Mouse (Mus musculus) liver, embryonic 16.5 days (tissue): ENCODE measurements around the gene Cltc. TPM values are rescaled to one million over a fixed set of nuclear protein-coding genes. Genes with fewer than 3 reads are reported as not detected.

Experiments used
- ATAC-seq: fragments of 200-750 bp; cut with Nextera tagmentation; 2 replicates; pipeline ENCODE4 v1.8.0; 2017; ENCODE audit warnings: low read depth, mild to moderate bottlenecking, moderate number of reproducible peaks, moderate library complexity
- H3K27ac ChIP-seq: fragments of 300-500 bp; sonication (generic); 2 replicates; pipeline ENCODE4 v1.5.1; 2014; ENCODE audit warnings: mild to moderate bottlenecking, low read length
- H3K27me3 ChIP-seq: fragments of 300-500 bp; sonication (generic); 2 replicates; pipeline ENCODE4 v1.6.1; 2014; ENCODE audit warnings: low read depth, low read length, mixed read lengths; ENCODE audit not compliant: control insufficient read depth, insufficient read depth
- H3K36me3 ChIP-seq: fragments of 300-500 bp; sonication (generic); 2 replicates; pipeline ENCODE4 v1.6.1; 2014; ENCODE audit warnings: mild to moderate bottlenecking; ENCODE audit not compliant: control insufficient read depth, insufficient read depth
- H3K4me1 ChIP-seq: fragments of 300-500 bp; sonication (generic); 2 replicates; pipeline ENCODE4 v1.6.1; 2014; ENCODE audit warnings: low read depth, low read length, mixed read lengths; ENCODE audit not compliant: control insufficient read depth
- H3K4me2 ChIP-seq: fragments of 300-500 bp; sonication (generic); 2 replicates; pipeline ENCODE4 v1.6.1; 2014; ENCODE audit warnings: low read depth, low read length, mixed read lengths
- H3K4me3 ChIP-seq: fragments of 300-500 bp; sonication (generic); 2 replicates; pipeline ENCODE4 v1.5.1; 2014; ENCODE audit warnings: low read depth, mild to moderate bottlenecking, low read length
- H3K9ac ChIP-seq: fragments of 300-500 bp; sonication (generic); 2 replicates; pipeline ENCODE4 v1.6.1; 2014; ENCODE audit warnings: low read depth, low read length
- H3K9me3 ChIP-seq: fragments of 300-500 bp; sonication (generic); replicated peaks from 2 replicates; pipeline ENCODE4 v1.6.1; 2016; ENCODE audit warnings: low read length; ENCODE audit not compliant: control insufficient read depth
- WGBS: fragments of 180-500 bp; shearing (Covaris S2); extraction: QIAGEN DNeasy Blood & Tissue Kit; methylation state at CpG from one replicate; pipeline ENCODE4 v1.1.7; 2014; ENCODE audit not compliant: insufficient replicate concordance; 5-methylcytosine and 5-hydroxymethylcytosine counted together
- polyA plus RNA-seq: library from polyadenylated mRNA; unstranded; fragments of >200 nt; fragmentation: Nextera tagmentation; extraction: Ambion mirVana; gene quantifications from 2 replicates; pipeline ENCODE4 v1.2.1, GENCODE M21; 2015

Cltc gene
- polyA plus RNA-seq, 1 experiment from 2014 or later = 96.5 TPM

GRCm38 (mm10) chr11:86734241-86734939, 23.0 kb downstream of the Cltc start:
- Histone ChIP-seq H3K36me3 (peaks cover 27% of the 10 kb centered on the region), H3K27me3 (no peaks in the 10 kb centered on the region), H3K4me2 (no peak overlapping the region), H3K9me3 (no peaks in the 10 kb centered on the region), H3K9ac (no peak overlapping the region), H3K4me3 (no peak overlapping the region), H3K4me1 (peaks cover 16% of the 10 kb centered on the region), H3K27ac (no peak overlapping the region)
- WGBS = 79% methylated on average over 10 of the region's 10 CpGs
- no peak for ATAC-seq

DNA sequence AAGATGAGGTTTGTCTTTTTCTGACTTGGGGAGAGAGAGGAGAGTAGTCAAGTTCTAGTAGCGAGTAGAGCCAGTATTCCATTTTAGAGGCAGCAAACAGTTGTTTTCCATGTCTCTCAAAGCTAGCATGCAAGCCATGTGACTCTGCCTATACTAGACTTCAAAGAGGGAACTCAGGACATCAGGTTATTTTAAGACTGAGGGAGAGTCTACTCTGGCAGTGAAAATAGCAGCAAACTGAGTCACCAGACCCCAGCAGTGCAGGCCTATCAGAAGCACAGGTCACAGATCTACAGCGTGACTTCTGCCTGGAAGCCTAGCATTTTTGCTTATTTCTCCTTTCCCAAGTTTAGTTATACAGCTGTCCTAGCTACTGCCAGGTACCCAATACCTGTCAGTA, 25.9 kb downstream of the Cltc start:
- H3K4me1 ChIP-seq = no peaks in the 10 kb centered on the region
- H3K27ac ChIP-seq = no peak overlapping the region
- no peak overlapping the region for H3K4me3 ChIP-seq
- no peaks in the 10 kb centered on the region for H3K27me3 ChIP-seq
- no peak overlapping the region for H3K9ac ChIP-seq
- no peak for ATAC-seq
- H3K36me3 ChIP-seq = peaks cover 37% of the 10 kb centered on the region
- WGBS = 87% methylated on average over 2 of the region's 2 CpGs
- no peaks in the 10 kb centered on the region for H3K9me3 ChIP-seq
- H3K4me2 ChIP-seq = no peak overlapping the region

DNA sequence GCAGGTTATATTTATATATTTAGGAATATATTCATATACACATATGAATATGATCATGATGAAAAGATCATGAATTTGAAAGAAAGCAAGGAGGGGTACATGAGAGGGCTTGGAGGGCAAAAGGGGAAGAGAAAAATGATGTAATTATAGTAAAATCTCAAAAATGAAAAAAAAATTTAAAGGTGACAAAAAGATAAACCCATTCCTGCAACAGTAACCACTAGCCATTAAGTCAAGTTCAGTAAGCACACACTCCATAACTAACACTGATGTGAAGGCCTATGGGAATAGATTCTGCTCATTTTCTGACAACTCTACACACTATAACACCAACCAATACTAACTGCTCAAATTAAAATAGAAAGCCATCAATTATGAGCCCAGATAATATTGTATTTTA, 31.8 kb downstream of the Cltc start:
- no peak overlapping the region for H3K4me2 ChIP-seq
- no peak overlapping the region for H3K27ac ChIP-seq
- H3K9me3 ChIP-seq = no peaks in the 10 kb centered on the region
- no peaks in the 10 kb centered on the region for H3K27me3 ChIP-seq
- H3K4me1 ChIP-seq = no peaks in the 10 kb centered on the region
- no peak overlapping the region for H3K9ac ChIP-seq
- no peak for ATAC-seq
- H3K4me3 ChIP-seq = no peak overlapping the region
- peaks cover 55% of the 10 kb centered on the region for H3K36me3 ChIP-seq

- no peaks in the 10 kb centered on the region for H3K4me1 ChIP-seq
- H3K9me3 ChIP-seq = no peaks in the 10 kb centered on the region
- H3K36me3 ChIP-seq = peaks cover 57% of the 10 kb centered on the region
- H3K4me3 ChIP-seq = no peak overlapping the region
- WGBS = 83% methylated on average over 7 of the region's 7 CpGs
- no peaks in the 10 kb centered on the region for H3K27me3 ChIP-seq
- no peak overlapping the region for H3K4me2 ChIP-seq
- H3K9ac ChIP-seq = no peak overlapping the region
- ATAC-seq = no peak
- H3K27ac ChIP-seq = no peak overlapping the region
Observed at GRCm38 (mm10) chr11:86724982-86725381, 32.4 kb downstream of the Cltc start.

DNA sequence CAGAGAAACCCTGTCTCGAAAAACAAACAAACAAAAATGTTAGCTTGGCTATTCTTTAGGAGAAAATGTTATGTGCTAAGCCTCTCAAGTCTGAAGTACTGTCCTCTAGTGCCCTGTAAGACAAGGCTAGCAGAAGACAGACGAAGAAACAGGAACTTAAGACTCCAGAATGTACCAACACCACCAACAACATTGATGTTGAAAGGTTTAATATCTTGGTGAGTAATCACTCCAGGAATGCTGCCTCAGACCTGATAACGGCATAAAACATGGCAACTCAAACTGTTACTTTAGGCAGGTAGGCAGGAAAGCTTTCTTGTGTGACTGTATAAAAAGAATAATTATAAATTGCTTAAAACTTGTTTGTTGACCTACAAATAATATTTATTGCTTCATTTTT, 33.4 kb downstream of the Cltc start:
- H3K27me3 ChIP-seq = no peaks in the 10 kb centered on the region
- WGBS = 77% methylated on average over 3 of the region's 3 CpGs
- H3K27ac ChIP-seq = no peak overlapping the region
- no peak for ATAC-seq
- H3K4me2 ChIP-seq = no peak overlapping the region
- peaks cover 60% of the 10 kb centered on the region for H3K36me3 ChIP-seq
- no peaks in the 10 kb centered on the region for H3K9me3 ChIP-seq
- H3K9ac ChIP-seq = no peak overlapping the region
- no peak overlapping the region for H3K4me3 ChIP-seq
- H3K4me1 ChIP-seq = no peaks in the 10 kb centered on the region

DNA sequence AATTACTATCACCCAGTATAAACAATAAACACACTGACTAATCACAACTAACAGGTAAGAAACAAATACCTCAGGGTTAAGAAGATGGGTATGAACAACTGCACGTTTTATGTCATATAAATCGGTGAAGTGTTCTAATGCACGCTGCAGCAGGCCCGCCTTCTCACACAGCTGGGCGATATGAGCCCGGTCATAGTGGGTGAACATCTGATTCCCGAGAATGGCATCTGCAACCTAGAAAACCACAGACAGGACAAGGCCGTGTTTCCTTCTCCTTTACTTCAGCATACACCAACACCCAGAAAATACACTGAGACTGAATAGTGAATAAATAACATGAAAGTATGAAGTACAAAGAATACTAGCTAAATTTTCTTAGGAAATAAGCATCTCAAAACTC, 38.0 kb downstream of the Cltc start:
- ATAC-seq = no peak
- Histone ChIP-seq H3K9ac (no peak overlapping the region), H3K4me2 (no peak overlapping the region), H3K27me3 (no peaks in the 10 kb centered on the region), H3K4me1 (no peaks in the 10 kb centered on the region), H3K36me3 (peaks cover 72% of the 10 kb centered on the region), H3K4me3 (no peak overlapping the region), H3K9me3 (no peaks in the 10 kb centered on the region), H3K27ac (no peak overlapping the region)
- WGBS = 46% methylated on average over 8 of the region's 8 CpGs

DNA sequence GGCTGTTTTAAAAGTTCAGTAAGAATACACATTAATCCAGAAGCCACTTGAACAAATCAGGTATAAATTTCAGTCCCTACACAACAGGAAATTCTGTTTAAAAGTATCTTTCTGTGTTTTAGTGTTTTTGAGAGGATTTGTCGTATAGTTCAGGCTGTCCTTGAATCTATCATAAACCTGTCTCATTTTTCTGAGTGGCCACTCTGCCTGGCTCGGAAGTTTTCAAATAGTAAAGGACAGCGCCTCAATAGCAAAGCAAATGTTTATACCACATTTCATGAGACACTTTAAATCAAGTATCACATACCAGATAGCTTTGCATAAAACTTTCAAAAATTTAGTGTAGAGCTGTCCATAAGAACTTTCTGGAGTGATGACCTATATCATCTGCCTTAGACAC, 39.0 kb downstream of the Cltc start:
- Histone ChIP-seq H3K4me2 (no peak overlapping the region), H3K36me3 (peaks cover 71% of the 10 kb centered on the region), H3K9ac (no peak overlapping the region), H3K27ac (no peak overlapping the region), H3K4me1 (no peaks in the 10 kb centered on the region), H3K9me3 (no peaks in the 10 kb centered on the region), H3K4me3 (no peak overlapping the region), H3K27me3 (no peaks in the 10 kb centered on the region)
- WGBS = 91% methylated on average over 3 of the region's 3 CpGs
- ATAC-seq = no peak

GRCm38 (mm10) chr11:86717306-86718065, 39.9 kb downstream of the Cltc start:
- Histone ChIP-seq H3K36me3 (peaks cover 66% of the 10 kb centered on the region), H3K9me3 (no peaks in the 10 kb centered on the region), H3K4me3 (no peak overlapping the region), H3K4me2 (no peak overlapping the region), H3K4me1 (no peaks in the 10 kb centered on the region), H3K9ac (no peak overlapping the region; the same call in 1 of the 2 replicates), H3K27ac (peak overlapping the region; percentile 57), H3K27me3 (no peaks in the 10 kb centered on the region)
- WGBS = 54% methylated on average over 6 of the region's 6 CpGs
- no peak for ATAC-seq

GRCm38 (mm10) chr11:86714606-86715005, 42.8 kb downstream of the Cltc start:
- Histone ChIP-seq H3K4me2 (no peak overlapping the region), H3K9me3 (no peaks in the 10 kb centered on the region), H3K4me3 (no peak overlapping the region), H3K36me3 (peaks cover 70% of the 10 kb centered on the region), H3K9ac (no peak overlapping the region), H3K27me3 (no peaks in the 10 kb centered on the region), H3K27ac (no peak overlapping the region), H3K4me1 (no peaks in the 10 kb centered on the region)
- no peak for ATAC-seq
